Mouse (Mus musculus) embryonic facial prominence, embryonic 11.5 days (tissue): Measurements from ENCODE around the gene Olfr457. TPM values are rescaled to one million over a fixed set of nuclear protein-coding genes. Genes with fewer than 3 reads are reported as not detected.
A peak's percentile ranks its signal among the peaks of the same experiment; 100 is the strongest.
"Not testable (repeated sequence)": the region's sequence is repeated elsewhere in the genome, so short reads cannot be mapped to it uniquely, and the experiment has no call there.

Experiments used
- ATAC-seq: fragments of 200-750 bp; cut with Nextera tagmentation; replicated peaks from 2 replicates; pipeline ENCODE4 v1.8.0; 2017; ENCODE audit warnings: low read depth; ENCODE audit not compliant: insufficient number of reproducible peaks, low FRiP score, low TSS enrichment
- DNase-seq: peaks from one replicate; pipeline ENCODE4 v3.0.0-alpha.2; 2015; ENCODE audit warnings: low spot score
- H3K27ac ChIP-seq: fragments of 300-500 bp; sonication (generic); replicated peaks from 2 replicates; pipeline ENCODE4 v1.5.1; 2014; ENCODE audit warnings: mild to moderate bottlenecking, low read depth, low read length, control low read depth
- H3K27me3 ChIP-seq: fragments of 300-500 bp; sonication (generic); 2 replicates; pipeline ENCODE4 v1.6.1; 2014; ENCODE audit warnings: mild to moderate bottlenecking, low read length, moderate library complexity, mixed read lengths; ENCODE audit not compliant: control insufficient read depth, insufficient read depth
- H3K36me3 ChIP-seq: fragments of 300-500 bp; sonication (generic); replicated peaks from 2 replicates; pipeline ENCODE4 v1.6.1; 2014; ENCODE audit warnings: low read depth, mild to moderate bottlenecking, low read length, moderate library complexity, mixed read lengths; ENCODE audit not compliant: control insufficient read depth, insufficient read depth
- H3K4me1 ChIP-seq: fragments of 300-500 bp; sonication (generic); 2 replicates; pipeline ENCODE4 v1.6.1; 2014; ENCODE audit warnings: low read length, mixed read lengths; ENCODE audit not compliant: control insufficient read depth, insufficient read depth
- H3K4me2 ChIP-seq: fragments of 300-500 bp; sonication (generic); 2 replicates; pipeline ENCODE4 v1.6.1; 2014; ENCODE audit warnings: low read depth, mild to moderate bottlenecking, control low read depth, low read length, moderate library complexity
- H3K4me3 ChIP-seq: fragments of 300-500 bp; sonication (generic); 2 replicates; pipeline ENCODE4 v1.5.1; 2014; ENCODE audit warnings: low read depth, low read length, control low read depth
- H3K9ac ChIP-seq: fragments of 300-500 bp; sonication (generic); replicated peaks from 2 replicates; pipeline ENCODE4 v1.6.1; 2014; ENCODE audit warnings: mild to moderate bottlenecking, control low read depth, low read length
- H3K9me3 ChIP-seq: fragments of 300-500 bp; sonication (generic); replicated peaks from 2 replicates; pipeline ENCODE4 v1.6.1; 2016; ENCODE audit warnings: mild to moderate bottlenecking, low read length, inconsistent platforms, mixed read lengths; ENCODE audit not compliant: control insufficient read depth
- WGBS: fragments of 180-500 bp; shearing (Covaris S2); extraction: QIAGEN DNeasy Blood & Tissue Kit; methylation state at CpG from one replicate; pipeline ENCODE4 v1.1.7; 2014; 5-methylcytosine and 5-hydroxymethylcytosine counted together
- polyA plus RNA-seq: library from polyadenylated mRNA; unstranded; fragments of >200 nt; fragmentation: Nextera tagmentation; extraction: Ambion mirVana; gene quantifications from 2 replicates; pipeline ENCODE4 v1.2.1, GENCODE M21; 2014

Olfr457 gene
- not detected in 2 replicates for polyA plus RNA-seq

DNA sequence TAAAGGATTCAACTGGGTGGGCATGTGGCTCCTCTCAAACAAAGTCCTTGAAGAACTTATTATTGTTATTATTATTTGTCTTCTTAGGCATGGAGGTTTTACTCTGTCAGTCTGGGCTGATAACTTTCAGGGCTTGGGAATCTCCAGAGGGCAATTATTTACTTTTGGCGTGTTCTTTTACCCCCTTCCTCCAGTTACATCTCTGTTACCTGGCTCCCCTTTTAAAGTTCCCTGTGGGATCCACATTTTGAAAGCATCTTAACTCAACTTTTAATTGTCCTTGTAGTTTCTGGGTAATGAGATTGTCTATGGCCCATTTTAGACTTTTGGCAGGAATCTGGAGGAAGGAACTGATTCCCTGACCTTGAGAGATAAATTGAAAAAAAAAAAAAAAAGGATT, at the start of gene Olfr457:
Gene Olfr457 (minus strand): TSS at position 101 of the 400 bp plus-strand sequence.
- ATAC-seq: no peak
- H3K4me3 ChIP-seq: no peak within 1 kb of the TSS
- no peak within 1 kb of the TSS for H3K4me2 ChIP-seq
- WGBS: 59% methylated on average over 1 of the region's 1 CpGs
- no peaks in the 10 kb centered on the region for H3K9me3 ChIP-seq
- no peak within 1 kb of the TSS for H3K9ac ChIP-seq
- no peaks in the 10 kb centered on the region for H3K4me1 ChIP-seq
- DNase-seq: no peak
- H3K36me3 ChIP-seq: no peaks in the 10 kb centered on the region
- no peaks in the 10 kb centered on the region for H3K27me3 ChIP-seq
- H3K27ac ChIP-seq: no peak within 1 kb of the TSS

DNA sequence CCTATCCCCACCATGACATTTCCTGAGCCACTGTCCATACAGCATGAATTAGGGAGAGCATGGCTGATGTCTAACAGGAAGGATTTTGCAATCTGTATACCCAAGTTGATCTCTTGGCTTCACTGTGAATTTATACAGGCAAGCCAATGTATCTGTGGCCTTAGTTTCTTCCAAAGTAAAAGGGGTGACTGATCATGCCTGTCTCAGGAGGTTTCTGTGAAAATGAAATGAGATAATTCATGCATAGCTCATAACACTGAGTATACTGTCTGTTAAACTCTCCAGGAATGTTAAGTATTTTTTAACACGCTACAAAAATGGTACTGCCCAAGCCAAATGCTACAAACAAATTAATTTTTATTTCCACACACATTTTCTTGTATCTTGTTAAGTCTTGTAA, 37.3 kb upstream of the Olfr457 start:
- ATAC-seq (no peak), DNase-seq (no peak)
- H3K4me3 ChIP-seq: no peak overlapping the region
- WGBS: 85% methylated on average over 1 of the region's 1 CpGs
- H3K4me1 ChIP-seq: no peaks in the 10 kb centered on the region
- no peak overlapping the region for H3K27ac ChIP-seq
- no peaks in the 10 kb centered on the region for H3K9me3 ChIP-seq
- H3K4me2 ChIP-seq: no peak overlapping the region
- H3K36me3 ChIP-seq: no peaks in the 10 kb centered on the region
- no peaks in the 10 kb centered on the region for H3K27me3 ChIP-seq
- H3K9ac ChIP-seq: no peak overlapping the region

DNA sequence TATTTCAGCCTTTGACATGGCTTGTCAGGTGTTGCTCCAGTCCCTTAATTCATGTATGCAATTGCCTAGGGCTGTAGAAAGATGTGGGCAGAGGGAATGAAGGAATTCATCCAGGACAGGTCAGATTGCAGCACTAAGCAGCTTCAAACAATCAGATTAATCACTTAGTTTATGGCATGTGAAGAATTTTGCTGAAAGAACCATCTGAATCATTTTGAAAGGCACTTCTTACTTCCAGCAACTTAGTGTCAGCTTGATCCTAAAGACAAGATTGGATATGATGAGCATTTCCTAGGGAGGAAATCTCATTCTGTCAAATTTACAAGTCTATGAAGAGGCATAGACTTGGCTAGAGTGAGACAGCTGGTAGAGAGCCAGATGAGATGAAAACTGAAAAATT, 33.2 kb upstream of the Olfr457 start:
- no peak for DNase-seq
- Histone ChIP-seq H3K9me3 (no peaks in the 10 kb centered on the region), H3K4me3 (no peak overlapping the region), H3K4me1 (no peaks in the 10 kb centered on the region), H3K9ac (no peak overlapping the region), H3K27ac (no peak overlapping the region), H3K36me3 (no peaks in the 10 kb centered on the region), H3K27me3 (no peaks in the 10 kb centered on the region), H3K4me2 (no peak overlapping the region)
- no peak for ATAC-seq

DNA sequence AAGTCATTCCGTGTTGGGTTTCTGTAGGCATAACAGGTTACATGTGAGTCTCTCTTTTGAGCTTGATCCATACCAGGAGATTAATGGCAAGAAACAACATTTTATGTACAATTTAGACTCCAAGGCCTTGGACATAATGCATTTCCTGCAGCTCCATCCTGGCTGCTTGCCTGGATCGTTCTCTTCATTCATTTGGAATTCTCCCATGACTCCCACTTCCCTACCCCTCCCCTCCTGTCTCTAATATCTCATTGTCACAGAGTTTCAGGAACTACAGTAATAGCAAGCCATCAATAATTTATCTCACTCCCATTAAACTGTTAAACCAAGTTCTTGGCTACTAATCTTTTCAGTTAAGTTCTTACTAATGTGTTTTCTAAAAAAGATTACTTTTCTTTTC, 27.3 kb upstream of the Olfr457 start:
- Histone ChIP-seq H3K4me1 (no peaks in the 10 kb centered on the region), H3K4me3 (no peak overlapping the region), H3K27me3 (no peaks in the 10 kb centered on the region), H3K4me2 (no peak overlapping the region), H3K36me3 (no peaks in the 10 kb centered on the region), H3K9ac (no peak overlapping the region), H3K27ac (no peak overlapping the region), H3K9me3 (no peaks in the 10 kb centered on the region)
- WGBS: 91% methylated on average over 2 of the region's 2 CpGs
- DNase-seq (no peak), ATAC-seq (no peak)

DNA sequence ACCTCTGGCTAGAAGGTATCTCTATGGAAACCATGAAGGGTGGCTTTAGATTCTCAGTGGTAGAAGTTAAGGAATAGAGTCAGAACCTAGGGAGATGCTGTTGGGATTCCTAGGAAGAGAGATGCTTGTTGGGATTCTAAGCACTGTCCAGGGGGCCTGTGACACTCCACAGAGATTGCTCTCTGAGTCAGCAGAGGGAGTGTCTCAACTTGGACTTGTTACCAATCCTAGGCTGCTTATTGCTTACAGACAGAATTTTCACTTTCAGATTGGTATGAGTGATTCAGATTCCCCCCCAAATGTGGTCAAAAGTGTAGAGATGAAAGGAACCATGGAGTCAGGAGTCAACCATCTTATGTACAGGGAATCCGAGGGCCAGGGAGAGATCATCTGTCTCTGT, 13.6 kb upstream of the Olfr457 start:
- DNase-seq: no peak
- no peaks in the 10 kb centered on the region for H3K36me3 ChIP-seq
- H3K4me2 ChIP-seq: no peak overlapping the region
- H3K4me3 ChIP-seq: no peak overlapping the region
- no peaks in the 10 kb centered on the region for H3K9me3 ChIP-seq
- 76% methylated on average over 1 of the region's 1 CpGs for WGBS
- ATAC-seq: no peak
- H3K27ac ChIP-seq: no peak overlapping the region
- H3K27me3 ChIP-seq: no peaks in the 10 kb centered on the region
- no peak overlapping the region for H3K9ac ChIP-seq
- no peaks in the 10 kb centered on the region for H3K4me1 ChIP-seq

DNA sequence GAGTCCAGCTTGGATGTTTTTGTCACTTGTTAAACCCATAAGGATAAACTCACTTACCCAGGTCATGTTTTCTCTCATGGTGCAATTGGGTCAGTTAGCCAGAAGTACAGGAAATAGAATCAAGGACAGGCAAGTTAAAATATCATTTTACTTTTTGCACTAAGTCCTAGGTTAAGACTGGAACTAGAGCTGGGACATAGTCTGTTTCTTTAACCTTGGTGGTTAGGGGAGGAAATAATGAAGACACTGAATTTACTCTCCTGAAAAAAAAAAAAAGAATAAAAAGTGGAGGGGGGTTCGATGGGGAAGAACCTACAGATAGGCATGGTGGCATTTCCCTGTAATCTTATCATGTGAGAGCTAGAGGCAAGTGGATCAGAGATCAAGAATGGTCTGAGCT, 11.0 kb upstream of the Olfr457 start, which contains the start of gene Olfr456:
Gene Olfr456 (minus strand): TSS at position 101 of the 400 bp plus-strand sequence.
- DNase-seq (no peak), ATAC-seq (no peak)
- Histone ChIP-seq H3K4me1 (no peaks in the 10 kb centered on the region), H3K36me3 (no peaks in the 10 kb centered on the region), H3K9ac (no peak within 1 kb of the TSS), H3K27me3 (no peaks in the 10 kb centered on the region), H3K4me2 (no peak within 1 kb of the TSS), H3K4me3 (no peak within 1 kb of the TSS), H3K9me3 (no peaks in the 10 kb centered on the region), H3K27ac (no peak within 1 kb of the TSS)
- WGBS: 81% methylated on average over 1 of the region's 1 CpGs

DNA sequence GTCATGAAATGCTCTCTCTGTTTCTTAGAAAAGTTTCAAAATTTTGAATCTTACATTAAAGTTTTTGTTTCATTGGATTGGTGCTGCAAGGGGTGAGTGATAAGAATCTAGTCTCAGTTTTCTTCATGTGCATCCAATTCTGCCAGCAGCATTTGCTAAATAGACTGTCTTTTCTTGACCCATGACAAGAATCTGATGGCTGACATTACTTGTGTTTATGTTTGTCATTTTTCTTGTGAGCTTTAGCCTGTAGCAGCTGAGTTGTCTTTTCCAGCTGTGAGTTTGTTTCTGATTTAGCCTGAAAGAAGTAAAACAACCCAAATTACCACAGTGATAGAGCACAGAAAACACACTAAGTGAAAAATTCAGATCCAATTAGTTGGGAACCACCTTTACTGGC, 8.5 kb upstream of the Olfr457 start:
- no peaks in the 10 kb centered on the region for H3K4me1 ChIP-seq
- H3K4me2 ChIP-seq: no peak overlapping the region
- H3K9me3 ChIP-seq: no peaks in the 10 kb centered on the region
- H3K4me3 ChIP-seq: no peak overlapping the region
- DNase-seq (no peak), ATAC-seq (no peak)
- no peaks in the 10 kb centered on the region for H3K27me3 ChIP-seq
- no peak overlapping the region for H3K27ac ChIP-seq
- H3K9ac ChIP-seq: no peak overlapping the region
- no peaks in the 10 kb centered on the region for H3K36me3 ChIP-seq

DNA sequence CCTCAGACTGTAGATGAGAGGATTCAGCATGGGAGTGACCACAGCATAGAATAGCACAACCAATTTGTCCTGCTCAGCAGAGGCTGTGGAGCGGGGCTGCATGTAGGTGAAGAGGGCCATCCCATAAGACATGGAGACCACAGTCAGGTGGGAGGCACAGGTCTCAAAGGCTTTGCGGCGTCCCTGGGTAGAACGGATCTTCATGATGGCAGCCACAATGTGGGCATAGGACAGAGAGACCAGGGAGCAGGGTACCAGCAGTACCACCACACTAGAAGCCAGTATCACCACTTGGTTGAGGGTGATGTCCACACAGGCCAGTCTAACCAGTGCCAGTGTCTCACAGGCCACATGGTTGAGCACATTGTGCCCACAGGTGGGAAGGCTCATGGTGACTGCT, 4.8 kb downstream of the Olfr457 start:
- DNase-seq, H3K36me3 ChIP-seq, H3K27ac ChIP-seq, H3K4me3 ChIP-seq, H3K27me3 ChIP-seq, H3K9ac ChIP-seq, H3K4me1 ChIP-seq, H3K4me2 ChIP-seq, H3K9me3 ChIP-seq: not testable (repeated sequence)
- ATAC-seq: 0 out of 2 replicates have a peak, but pooled peaks have one; percentile 6
- 96% methylated on average over 4 of the region's 4 CpGs for WGBS
